Comparison of ENCODE assay signal across 10 mouse cellular contexts in the genomic region with DNA sequence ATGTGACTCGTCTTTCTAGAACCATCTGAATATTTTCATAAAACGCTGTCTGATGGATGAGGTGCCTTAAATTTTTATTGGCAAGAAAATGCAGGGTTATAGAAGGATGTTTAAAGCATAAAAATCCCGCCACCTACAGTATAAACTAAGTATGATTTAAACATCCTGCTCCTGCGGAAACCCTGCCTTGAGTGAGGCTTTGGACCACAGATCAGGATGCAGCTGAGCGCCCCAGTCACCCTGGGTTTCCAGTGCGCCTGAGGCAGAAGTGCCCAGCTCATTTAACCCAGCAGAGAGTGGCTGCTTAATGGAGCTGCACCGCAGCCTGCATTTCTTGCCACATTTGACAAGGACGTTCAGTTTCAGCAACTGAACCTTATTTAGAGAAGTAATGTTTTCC.
DNase-seq lines count a peak whose midpoint lies in the region; ATAC-seq lines count a peak whose summit lies in the region.
"Had no signal": no experiment of that assay in that cellular context is flagged by ENCODE, and none has a peak within 500 bp of the region (broad histone marks: within the 10 kb centered on the region; RNA-seq: fewer than 3 reads in every experiment).

No protein-coding gene starts in this region.

- H3K27ac ChIP-seq in midbrain, embryonic 15.5 days, result no peak overlapping the region
- no peak overlapping the region for H3K27ac ChIP-seq in midbrain, embryonic 16.5 days (ENCODE audit: low read length)
- H3K27ac ChIP-seq in hindbrain, embryonic 12.5 days, result no peak overlapping the region
- H3K27ac ChIP-seq: liver, embryonic 12.5 days had no signal

- ATAC-seq in midbrain, embryonic 15.5 days (replicated peaks), result peak; percentile 66; the same call in 1 of the 2 replicates
- no peak for ATAC-seq in midbrain, embryonic 16.5 days
- peak; percentile 58 for ATAC-seq in hindbrain, embryonic 12.5 days (ENCODE audit: low FRiP score)
- ATAC-seq in erythroid progenitor cell, adult 5-6 weeks (replicated peaks; ENCODE audit: low FRiP score, poor library complexity, severe bottlenecking), result no peak
- ATAC-seq: liver, embryonic 12.5 days had no signal

- no peaks in the 10 kb centered on the region for H3K36me3 ChIP-seq in midbrain, embryonic 15.5 days (replicated peaks)
- no peaks in the 10 kb centered on the region for H3K36me3 ChIP-seq in midbrain, embryonic 16.5 days (ENCODE audit: control insufficient read depth, insufficient read depth, low read length)
- no peaks in the 10 kb centered on the region for H3K36me3 ChIP-seq in hindbrain, embryonic 12.5 days
- H3K36me3 ChIP-seq: liver, embryonic 12.5 days had no signal

- DNase-seq in kidney, postnatal 14 days, result peak; percentile 32
- DNase-seq in retina, embryonic 14.5 days (ENCODE audit: low spot score), result peak; percentile 22
- no peak for DNase-seq in adrenal gland, adult 18-20 months (ENCODE audit: low spot score in 2 of 2)
- DNase-seq: thymus, postnatal 36 days had no signal

- 63% methylated on average over 8 of the region's 8 CpGs for WGBS in midbrain, embryonic 15.5 days
- 61% methylated on average over 8 of the region's 8 CpGs for WGBS in midbrain, embryonic 16.5 days
- 57% methylated on average over 8 of the region's 8 CpGs for WGBS in hindbrain, embryonic 12.5 days

- H3K9ac ChIP-seq in midbrain, embryonic 15.5 days, result no peak overlapping the region
- no peak overlapping the region for H3K9ac ChIP-seq in midbrain, embryonic 16.5 days (ENCODE audit: low read depth, low read length)
- no peak overlapping the region for H3K9ac ChIP-seq in hindbrain, embryonic 12.5 days
- H3K9ac ChIP-seq: liver, embryonic 12.5 days had no signal

- no peak overlapping the region for H3K4me3 ChIP-seq in midbrain, embryonic 15.5 days
- no peak overlapping the region for H3K4me3 ChIP-seq in midbrain, embryonic 16.5 days (ENCODE audit: low read depth, low read length)
- H3K4me3 ChIP-seq in hindbrain, embryonic 12.5 days, result no peak overlapping the region
- H3K4me3 ChIP-seq: liver, embryonic 12.5 days; myocyte had no signal

- no peaks in the 10 kb centered on the region for H3K27me3 ChIP-seq in midbrain, embryonic 15.5 days (replicated peaks)
- no peaks in the 10 kb centered on the region for H3K27me3 ChIP-seq in midbrain, embryonic 16.5 days (ENCODE audit: control insufficient read depth, insufficient read depth, low read depth, low read length)
- no peaks in the 10 kb centered on the region for H3K27me3 ChIP-seq in hindbrain, embryonic 12.5 days
- H3K27me3 ChIP-seq: liver, embryonic 12.5 days had no signal

- H3K4me2 ChIP-seq in midbrain, embryonic 15.5 days, result no peak overlapping the region
- no peak overlapping the region for H3K4me2 ChIP-seq in midbrain, embryonic 16.5 days (ENCODE audit: low read length)
- H3K4me2 ChIP-seq in hindbrain, embryonic 12.5 days (replicated peaks), result no peak overlapping the region
- H3K4me2 ChIP-seq: liver, embryonic 12.5 days had no signal

- no peaks in the 10 kb centered on the region for H3K9me3 ChIP-seq in midbrain, embryonic 15.5 days
- H3K9me3 ChIP-seq in midbrain, embryonic 16.5 days (replicated peaks; ENCODE audit: control insufficient read depth, low read length, poor library complexity, severe bottlenecking), result no peaks in the 10 kb centered on the region
- no peaks in the 10 kb centered on the region for H3K9me3 ChIP-seq in hindbrain, embryonic 12.5 days (replicated peaks)
- H3K9me3 ChIP-seq: liver, embryonic 12.5 days had no signal

- no peaks in the 10 kb centered on the region for H3K4me1 ChIP-seq in midbrain, embryonic 15.5 days
- H3K4me1 ChIP-seq in midbrain, embryonic 16.5 days (ENCODE audit: control insufficient read depth, insufficient read depth, low read length), result no peaks in the 10 kb centered on the region
- H3K4me1 ChIP-seq in hindbrain, embryonic 12.5 days, result no peaks in the 10 kb centered on the region
- H3K4me1 ChIP-seq: liver, embryonic 12.5 days had no signal

Comparison
In these comparisons a context has a peak if more than half of its experiments do, and no peak if none do; other contexts are left out.
1. ATAC-seq: peak in midbrain, embryonic 15.5 days (single experiment) and hindbrain, embryonic 12.5 days (single experiment); none in midbrain, embryonic 16.5 days (single experiment) and erythroid progenitor cell, adult 5-6 weeks (single experiment).
2. DNase-seq: peak in kidney, postnatal 14 days (single experiment) and retina, embryonic 14.5 days (single experiment); none in adrenal gland, adult 18-20 months (0 of 2).